Mouse (Mus musculus) CH12.LX (cell line): ENCODE data around the gene Gimap9. TPM values are rescaled to one million over a fixed set of nuclear protein-coding genes. Genes with fewer than 3 reads are reported as not detected.

ENCODE experiments used
- DNase-seq: peaks from one replicate; pipeline ENCODE4 v3.0.0-alpha.2; 2013; ENCODE audit errors: extremely low read depth
- H3K27ac ChIP-seq: 2 replicates; pipeline ENCODE4 v1.5.1; 2012; ENCODE audit warnings: low read depth, mild to moderate bottlenecking, control low read depth, moderate library complexity; ENCODE audit not compliant: insufficient read depth
- H3K27me3 ChIP-seq: replicated peaks from 2 replicates; pipeline ENCODE3; 2012; ENCODE audit warnings: inconsistent platforms
- H3K36me3 ChIP-seq, 2 experiments: replicated peaks in 1 of 2; 2 replicates each; pipeline versions ENCODE3 to v1.6.1; 2012; ENCODE audit warnings: inconsistent platforms in 1 of 2, low read length in 1 of 2, mild to moderate bottlenecking in 1 of 2, mixed read lengths in 1 of 2, moderate library complexity in 1 of 2; ENCODE audit not compliant: control insufficient read depth in 1 of 2, insufficient read depth in 1 of 2
- H3K4me1 ChIP-seq, 2 experiments: 2 replicates each; pipeline ENCODE4 v1.6.1; 2012; ENCODE audit warnings: inconsistent platforms in 1 of 2, moderate library complexity in 1 of 2; ENCODE audit not compliant: insufficient read depth in 2 of 2, control insufficient read depth in 1 of 2
- H3K4me2 ChIP-seq: 2 replicates; pipeline ENCODE4 v1.6.1; 2012; ENCODE audit warnings: low read depth, mild to moderate bottlenecking, control low read depth; ENCODE audit not compliant: poor library complexity, insufficient read depth, severe bottlenecking
- H3K4me3 ChIP-seq, 3 experiments: fragments of 150-350 bp in 1 of 3; sonication (generic) in 1 of 3; replicated peaks in 1 of 3; 2 replicates each; pipeline versions ENCODE3 to v1.5.1; 2011 to 2012; ENCODE audit warnings: low read depth in 2 of 3, low read length in 2 of 3, mild to moderate bottlenecking in 2 of 3, moderate library complexity in 2 of 3, control low read depth in 1 of 3, improper control_type of control experiment in 1 of 3, inconsistent platforms in 1 of 3, mixed read lengths in 1 of 3; ENCODE audit not compliant: poor library complexity in 1 of 3
- H3K79me2 ChIP-seq: replicated peaks from 2 replicates; pipeline ENCODE4 v1.6.1; 2012; ENCODE audit warnings: mild to moderate bottlenecking, moderate library complexity; ENCODE audit not compliant: control insufficient read depth, poor library complexity, insufficient read depth, severe bottlenecking; ENCODE audit errors: extremely low read depth
- H3K9ac ChIP-seq: 2 replicates; pipeline ENCODE4 v1.6.1; 2012; ENCODE audit warnings: low read depth, mild to moderate bottlenecking, control low read depth, moderate library complexity; ENCODE audit not compliant: insufficient read depth
- H3K9me3 ChIP-seq: replicated peaks from 2 replicates; pipeline ENCODE3; 2012; ENCODE audit warnings: low read length, inconsistent platforms, mixed read lengths
- BHLHE40 ChIP-seq: IDR thresholded peaks from 2 replicates; pipeline ENCODE4 v1.6.1; 2011; ENCODE audit warnings: mild to moderate bottlenecking, low read depth, low read length, improper control_type of control experiment
- CHD1 ChIP-seq: IDR thresholded peaks from 2 replicates; pipeline ENCODE4 v1.6.1; 2012; ENCODE audit warnings: low read depth, low read length, improper control_type of control experiment, inconsistent platforms
- CHD2 ChIP-seq: IDR thresholded peaks from 2 replicates; pipeline ENCODE4 v1.6.1; 2011; ENCODE audit warnings: low read length, improper control_type of control experiment
- CTCF ChIP-seq, 2 experiments: IDR thresholded peaks in 1 of 2; conservative IDR thresholded peaks in 1 of 2; 2 replicates each; pipeline ENCODE4 v1.5.1; 2011 to 2012; ENCODE audit warnings: low read depth in 2 of 2, low read length in 2 of 2, improper control_type of control experiment in 1 of 2, inconsistent platforms in 1 of 2, mild to moderate bottlenecking in 1 of 2, moderate library complexity in 1 of 2
- ELF1 ChIP-seq: IDR thresholded peaks from 2 replicates; pipeline ENCODE4 v1.6.1; 2014; ENCODE audit warnings: low read depth, mild to moderate bottlenecking, inconsistent platforms, low read length, improper control_type of control experiment
- EP300 ChIP-seq: IDR thresholded peaks from 2 replicates; pipeline ENCODE4 v1.6.1; 2011; ENCODE audit warnings: low read length, improper control_type of control experiment
- ETS1 ChIP-seq: conservative IDR thresholded peaks from 2 replicates; pipeline ENCODE4 v1.6.1; 2012; ENCODE audit warnings: low read depth, mild to moderate bottlenecking, inconsistent platforms, low read length, improper control_type of control experiment, moderate library complexity
- GABPA ChIP-seq: IDR thresholded peaks from 2 replicates; pipeline ENCODE4 v1.6.1; 2012; ENCODE audit warnings: low read depth, low read length, improper control_type of control experiment, inconsistent platforms; ENCODE audit not compliant: insufficient replicate concordance
- IRF4 ChIP-seq: IDR thresholded peaks from 2 replicates; pipeline ENCODE4 v1.6.1; 2014; ENCODE audit warnings: low read depth, mild to moderate bottlenecking, inconsistent platforms, low read length, improper control_type of control experiment
- JUND ChIP-seq: conservative IDR thresholded peaks from 2 replicates; pipeline ENCODE4 v1.6.1; 2011; ENCODE audit warnings: low read depth, low read length, improper control_type of control experiment
- MAFK ChIP-seq: IDR thresholded peaks from 2 replicates; pipeline ENCODE4 v1.6.1; 2011; ENCODE audit warnings: low read length, improper control_type of control experiment; ENCODE audit not compliant: insufficient replicate concordance
- MAX ChIP-seq: IDR thresholded peaks from 2 replicates; pipeline ENCODE4 v1.6.1; 2011; ENCODE audit warnings: low read length, improper control_type of control experiment
- MAZ ChIP-seq: IDR thresholded peaks from 2 replicates; pipeline ENCODE4 v1.6.1; 2012; ENCODE audit warnings: low read depth, mild to moderate bottlenecking, inconsistent platforms, low read length, improper control_type of control experiment, moderate library complexity
- MEF2A ChIP-seq: IDR thresholded peaks from 2 replicates; pipeline ENCODE4 v1.6.1; 2014; ENCODE audit warnings: low read depth, mild to moderate bottlenecking, inconsistent platforms, low read length, improper control_type of control experiment, borderline replicate concordance
- MXI1 ChIP-seq: IDR thresholded peaks from 2 replicates; pipeline ENCODE4 v1.6.1; 2011; ENCODE audit warnings: mild to moderate bottlenecking, low read depth, low read length, improper control_type of control experiment
- MYC ChIP-seq: IDR thresholded peaks from 2 replicates; pipeline ENCODE4 v1.6.1; 2011; ENCODE audit warnings: low read depth, mild to moderate bottlenecking, improper control_type of control experiment, low read length
- NELFE ChIP-seq: IDR thresholded peaks from 2 replicates; pipeline ENCODE4 v1.6.1; 2011; ENCODE audit warnings: low read depth, low read length, improper control_type of control experiment
- NRF1 ChIP-seq: IDR thresholded peaks from 2 replicates; pipeline ENCODE4 v1.6.1; 2014; ENCODE audit warnings: low read depth, mild to moderate bottlenecking, inconsistent platforms, low read length, improper control_type of control experiment, moderate library complexity
- POLR2A ChIP-seq: IDR thresholded peaks from 2 replicates; pipeline ENCODE4 v1.6.1; 2011; ENCODE audit warnings: low read depth, mild to moderate bottlenecking, improper control_type of control experiment, low read length
- POLR2AphosphoS2 ChIP-seq: IDR thresholded peaks from 2 replicates; pipeline ENCODE4 v1.6.1; 2011; ENCODE audit warnings: low read depth, low read length, improper control_type of control experiment
- RAD21 ChIP-seq: IDR thresholded peaks from 2 replicates; pipeline ENCODE4 v1.6.1; 2011; ENCODE audit warnings: low read depth, mild to moderate bottlenecking, low read length, improper control_type of control experiment, moderate library complexity
- RCOR1 ChIP-seq: conservative IDR thresholded peaks from 2 replicates; pipeline ENCODE4 v1.6.1; 2012; ENCODE audit warnings: low read depth, mild to moderate bottlenecking, inconsistent platforms, low read length, improper control_type of control experiment
- SIN3A ChIP-seq: IDR thresholded peaks from 2 replicates; pipeline ENCODE4 v1.6.1; 2012; ENCODE audit warnings: low read length, improper control_type of control experiment, inconsistent platforms
- TBP ChIP-seq: conservative IDR thresholded peaks from 2 replicates; pipeline ENCODE4 v1.6.1; 2011; ENCODE audit warnings: low read depth, low read length, improper control_type of control experiment
- TCF12 ChIP-seq: IDR thresholded peaks from 2 replicates; pipeline ENCODE4 v1.6.1; 2014; ENCODE audit warnings: low read depth, mild to moderate bottlenecking, inconsistent platforms, low read length, improper control_type of control experiment
- UBTF ChIP-seq: IDR thresholded peaks from 2 replicates; pipeline ENCODE4 v1.6.1; 2012; ENCODE audit warnings: low read depth, mild to moderate bottlenecking, inconsistent platforms, low read length, improper control_type of control experiment, moderate library complexity
- USF2 ChIP-seq: conservative IDR thresholded peaks from 2 replicates; pipeline ENCODE4 v1.6.1; 2011; ENCODE audit warnings: low read depth, low read length, improper control_type of control experiment
- ZC3H11A ChIP-seq: IDR thresholded peaks from 2 replicates; pipeline ENCODE4 v1.6.1; 2012; ENCODE audit warnings: low read depth, mild to moderate bottlenecking, inconsistent platforms, low read length, improper control_type of control experiment
- ZMIZ1 ChIP-seq: IDR thresholded peaks from 2 replicates; pipeline ENCODE4 v1.6.1; 2012; ENCODE audit warnings: low read depth, mild to moderate bottlenecking, inconsistent platforms, low read length, improper control_type of control experiment
- ZNF384 ChIP-seq: IDR thresholded peaks from 2 replicates; pipeline ENCODE4 v1.6.1; 2012; ENCODE audit warnings: low read depth, low read length, improper control_type of control experiment, inconsistent platforms
- dilution Hi-C: fragments of 300-500 bp; cut with MboI; formaldehyde crosslinking; loops from 2 replicates; pipeline ENCODE4 v1.14.3; 2020; ENCODE audit warnings: low sequenced_read_pairs; ENCODE audit not compliant: extremely low pct_unique_long_range_greater_than_20kb, extremely low pct_ligation_motif_present
- in situ Hi-C: fragments of 300-500 bp; cut with MboI; formaldehyde crosslinking; loops from 3 replicates; pipeline ENCODE4 v1.14.3; 2019; ENCODE audit warnings: low sequenced_read_pairs, low pct_ligation_motif_present, low pct_unique_long_range_greater_than_20kb, mixed read lengths
- polyA plus RNA-seq: library from polyadenylated mRNA; unstranded; fragments of >175 nt; gene quantifications from 2 replicates; pipeline ENCODE4 v1.2.1, GENCODE M21; 2012; ENCODE audit warnings: low read depth; ENCODE audit not compliant: insufficient read length
- total RNA-seq, 2 experiments: library from RNA; depleted of rRNA; stranded (reverse); fragments of 300-350 nt in 1 of 2; fragments of >200 nt in 1 of 2; gene quantifications; 2 replicates each; pipeline ENCODE4 v1.2.3; 2012 to 2014

The Gimap9 gene
- total and polyA plus RNA-seq, 3 experiments = 31.0 to 75.1 (median 46.1) TPM

DNA sequence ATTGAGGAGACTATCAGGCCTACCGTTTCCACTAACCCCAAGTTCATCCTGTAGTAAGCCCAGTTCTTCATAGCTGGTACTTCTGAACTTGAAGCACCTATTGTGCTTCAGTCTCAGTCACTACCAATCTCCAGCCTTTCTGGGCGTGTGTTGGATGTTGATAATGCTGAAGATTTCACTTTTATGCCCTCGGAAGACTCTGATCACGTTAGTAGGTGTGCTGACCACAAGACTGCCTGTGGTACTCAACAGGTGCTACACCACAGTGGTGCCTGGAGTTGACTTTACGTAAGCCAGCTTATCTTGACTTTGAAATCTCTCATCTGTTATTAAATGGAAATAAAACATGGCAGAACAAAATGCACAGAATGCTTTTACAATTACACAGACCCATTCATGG lies 4.5 kb downstream of the Gimap9 start:
- Histone ChIP-seq H3K27ac (peak overlapping the region; percentile 55), H3K9ac (peak overlapping the region; percentile 52; the same call in 1 of the 2 replicates), H3K27me3 (no peaks in the 10 kb centered on the region), H3K4me1 (peaks cover 17 to 55% of the 10 kb centered on the region in 2 experiments), H3K4me3 (no peak overlapping the region), H3K79me2 (peaks cover 32% of the 10 kb centered on the region), H3K4me2 (peak overlapping the region; percentile 44; the same call in 1 of the 2 replicates), H3K36me3 (peaks cover 0 to 13% of the 10 kb centered on the region in 2 experiments), H3K9me3 (no peaks in the 10 kb centered on the region)
- 0 out of 2 replicates have a peak, but pooled peaks have one; percentile 23 for TF ChIP-seq EP300
- 0 out of 2 replicates have a peak, but pooled peaks have one; percentile 61 for TF ChIP-seq CHD1
- TF ChIP-seq MEF2A = no peak
- peak; percentile 42; the same call in 1 of the 2 replicates for TF ChIP-seq ETS1
- peak; percentile 27; the same call in 1 of the 2 replicates for TF ChIP-seq TCF12
- TF ChIP-seq BHLHE40 = peak; percentile 82
- in situ Hi-C loops (loop anchor here (5.0 kb wide), 1 partner anchor 33 kb away; the partner anchor contains the start of gene Gimap8), dilution Hi-C loops (no loop called here)
- no peak for DNase-seq

DNA sequence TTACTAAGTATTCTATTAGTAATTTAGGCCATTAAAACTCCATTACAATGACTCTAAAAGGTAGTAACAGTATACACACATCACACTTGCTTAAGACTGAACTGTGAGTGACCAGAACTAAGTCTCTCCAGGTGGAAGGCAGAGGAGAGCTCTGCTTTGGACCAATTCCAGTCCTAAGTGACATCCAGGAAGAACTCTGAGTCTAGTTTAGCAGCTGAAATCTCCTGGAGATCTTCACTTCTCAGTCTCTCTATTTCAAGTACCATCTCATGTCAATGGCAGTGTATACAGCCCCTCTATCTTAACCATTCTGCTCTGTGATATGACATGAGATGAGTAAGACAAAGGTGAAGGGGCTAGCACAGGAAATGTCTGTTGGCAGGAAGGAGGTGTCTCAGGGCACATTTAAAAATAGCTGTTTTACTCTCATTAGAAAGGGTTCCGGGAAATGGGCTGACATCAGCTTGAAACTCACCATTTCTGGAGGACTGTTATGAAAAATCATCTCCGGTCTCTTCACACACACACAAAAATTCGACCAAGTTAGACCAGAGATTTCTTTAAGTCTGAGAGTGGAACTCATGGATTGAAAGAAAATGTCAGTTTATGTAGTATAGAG lies 5.7 kb downstream of the Gimap9 start:
- H3K4me1 ChIP-seq = peaks cover 17 to 58% of the 10 kb centered on the region in 2 experiments
- no peaks in the 10 kb centered on the region for H3K9me3 ChIP-seq
- peak; percentile 82 for DNase-seq
- peak overlapping the region; percentile 98 for H3K27ac ChIP-seq
- peaks cover 0 to 13% of the 10 kb centered on the region in 2 experiments for H3K36me3 ChIP-seq
- H3K4me3 ChIP-seq = no peak overlapping the region
- H3K4me2 ChIP-seq = peak overlapping the region; percentile 75
- peaks cover 44% of the 10 kb centered on the region for H3K79me2 ChIP-seq
- dilution Hi-C loops = no loop called here
- in situ Hi-C loops = loop anchor here (5.0 kb wide), 1 partner anchor 34 kb away; the partner anchor contains the start of gene Gimap8
- no peaks in the 10 kb centered on the region for H3K27me3 ChIP-seq
- H3K9ac ChIP-seq = peak overlapping the region; percentile 86
- TF ChIP-seq IRF4 (peak; percentile 92), JUND (peak; percentile 90), ETS1 (peak; percentile 96), RCOR1 (0 out of 2 replicates have a peak, but pooled peaks have one; percentile 32), ZMIZ1 (peak; percentile 54; the same call in 1 of the 2 replicates), MAZ (peak; percentile 40; the same call in 1 of the 2 replicates), MYC (peak; percentile 73; the same call in 1 of the 2 replicates), POLR2AphosphoS2 (no peak), MXI1 (no peak), ZNF384 (no peak), MAX (peak; percentile 26; the same call in 1 of the 2 replicates), UBTF (no peak), RAD21 (no peak; the same call in 1 of the 2 replicates), NELFE (0 out of 2 replicates have a peak, but pooled peaks have one; percentile 26), GABPA (no peak), MAFK (peak; percentile 61), EP300 (peak; percentile 92), MEF2A (peak; percentile 98), SIN3A (0 out of 2 replicates have a peak, but pooled peaks have one; percentile 60), CHD2 (peak; percentile 56; the same call in 1 of the 2 replicates), ELF1 (peak; percentile 70), USF2 (no peak), NRF1 (no peak), BHLHE40 (peak; percentile 80), TCF12 (peak; percentile 87), CTCF (conservative IDR thresholded peaks at IDR 0.05 in 1 of 2, IDR thresholded peaks at IDR 0.05 in 1 of 2; ENCODE audit: low read depth in 2 of 2, low read length in 2 of 2) (no peak), POLR2A (peak; percentile 37; the same call in 1 of the 2 replicates), TBP (0 out of 2 replicates have a peak, but pooled peaks have one; percentile 63), ZC3H11A (no peak)
